Mouse (Mus musculus): Measurements from ENCODE around the gene Tk2. TPM values are rescaled to one million over a fixed set of nuclear protein-coding genes. Genes with fewer than 3 reads are reported as not detected.

The Tk2 gene
- total RNA-seq, 2 experiments from 2014 or later = 36.9 to 37.6 TPM

DNA sequence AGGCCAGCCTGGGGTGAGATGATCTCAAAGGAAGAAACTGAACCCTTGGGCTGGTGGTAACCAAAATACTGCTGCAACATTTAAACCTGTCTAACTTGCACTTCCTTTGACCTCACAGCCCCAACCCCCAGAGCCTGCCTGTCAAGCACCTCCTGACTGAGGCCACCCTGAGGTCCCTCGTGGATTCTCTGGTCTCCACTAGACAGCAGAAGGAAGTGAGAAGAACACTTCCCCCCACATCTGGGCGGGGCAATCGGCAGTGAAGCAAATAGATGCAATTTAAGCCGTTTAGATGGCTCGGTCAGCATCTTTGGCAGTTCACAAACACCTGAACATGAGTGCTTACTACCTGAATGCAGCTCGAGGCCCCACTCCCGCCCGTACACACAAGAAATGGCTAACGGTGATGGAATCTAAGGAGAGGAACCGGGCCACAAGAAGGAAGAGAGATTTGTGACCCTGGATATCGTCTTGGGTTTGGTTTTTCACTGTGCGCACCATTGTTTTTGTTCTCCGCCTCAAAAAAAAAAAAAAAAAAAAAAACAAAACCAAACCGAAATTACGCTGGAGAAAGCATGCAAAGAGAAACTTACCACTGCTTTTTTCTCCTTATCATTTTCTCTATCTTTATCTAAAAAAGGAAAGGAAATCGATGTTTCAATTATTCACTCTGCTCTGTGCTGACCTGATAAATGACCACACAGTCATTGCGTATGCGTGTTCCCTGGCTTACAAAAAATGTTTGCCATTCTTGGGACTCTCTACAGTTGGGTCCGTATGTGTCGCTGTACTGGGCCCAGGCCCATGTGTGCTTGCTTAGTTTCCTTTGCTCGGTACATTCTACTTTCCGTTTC, 1.1 kb downstream of the Tk2 start:
- Histone ChIP-seq H3K27ac (peak overlapping the region; percentile 90; the same call in 1 of the 2 replicates), H3K4me3 (peak overlapping the region; percentile 86)
- no peak for DNase-seq (ENCODE audit: low spot score in 2 of 2)
- no peak for TF ChIP-seq CTCF (conservative IDR thresholded peaks at IDR 0.05)

GRCm38 (mm10) chr8:104246621-104247020, 1.7 kb downstream of the Tk2 start:
- H3K4me3 ChIP-seq = no peak overlapping the region
- no peak overlapping the region for H3K27ac ChIP-seq
- TF ChIP-seq CTCF (conservative IDR thresholded peaks at IDR 0.05) = no peak
- DNase-seq (ENCODE audit: low spot score in 2 of 2) = no peak

DNA sequence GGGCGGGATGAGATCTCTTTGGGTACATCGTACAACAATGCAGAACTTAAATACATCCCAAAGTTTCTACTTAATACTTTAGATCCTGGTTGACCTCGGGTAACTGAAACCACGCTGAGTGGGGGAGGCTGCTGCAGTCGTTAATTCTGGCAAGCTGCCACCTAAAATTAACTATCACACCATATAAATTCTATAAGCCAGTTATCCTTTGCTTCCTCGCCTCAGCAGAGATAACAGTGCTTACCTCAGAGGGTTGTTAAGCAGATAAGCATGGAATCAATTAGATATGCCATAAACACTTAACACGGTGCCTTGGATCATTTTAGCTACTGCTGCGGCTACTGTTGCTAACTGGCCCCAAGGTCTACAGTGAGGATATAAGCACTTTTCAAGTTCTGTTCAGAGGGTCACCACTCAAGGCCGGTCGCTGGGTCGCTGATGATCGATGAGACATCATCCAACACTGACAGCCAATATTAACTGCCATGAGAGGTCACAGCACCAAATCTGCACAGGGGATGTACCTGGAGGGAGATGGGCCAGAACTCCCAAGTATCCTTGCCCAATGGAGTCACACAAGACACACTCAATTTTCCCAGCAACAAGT, 6.2 kb downstream of the Tk2 start:
- Histone ChIP-seq H3K4me3 (no peak overlapping the region), H3K27ac (no peak overlapping the region)
- DNase-seq (ENCODE audit: low spot score in 2 of 2) = no peak
- TF ChIP-seq CTCF (conservative IDR thresholded peaks at IDR 0.05) = no peak

DNA sequence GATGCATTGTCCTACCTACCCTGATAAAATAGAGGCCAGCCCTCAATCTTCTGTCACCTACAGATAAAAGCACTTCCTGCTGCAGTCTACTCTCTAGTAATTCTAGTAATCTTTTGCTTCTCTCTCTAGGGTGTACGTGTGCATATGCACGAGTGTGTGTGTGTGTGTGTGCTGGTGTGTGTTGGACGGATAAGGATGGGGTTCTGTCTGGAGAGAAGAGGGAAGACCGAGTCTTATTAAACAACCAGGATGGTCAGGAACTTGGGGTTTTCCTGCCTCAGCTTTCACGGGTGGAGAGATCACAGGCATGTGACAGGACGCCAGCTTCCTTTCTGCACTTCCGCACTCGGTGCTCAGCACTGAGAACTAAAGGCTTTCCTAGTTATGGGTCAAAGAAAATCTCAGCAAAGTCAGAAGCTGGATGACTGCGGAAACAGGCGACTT, 8.9 kb downstream of the Tk2 start:
- no peak overlapping the region for H3K27ac ChIP-seq
- no peak for DNase-seq (ENCODE audit: low spot score in 2 of 2)
- TF ChIP-seq CTCF (conservative IDR thresholded peaks at IDR 0.05) = no peak
- no peak overlapping the region for H3K4me3 ChIP-seq

GRCm38 (mm10) chr8:104234573-104234972, 13.8 kb downstream of the Tk2 start:
- H3K27ac ChIP-seq = no peak overlapping the region

GRCm38 (mm10) chr8:104232919-104233318, 15.4 kb downstream of the Tk2 start:
- H3K27ac ChIP-seq = no peak overlapping the region
- TF ChIP-seq CTCF (conservative IDR thresholded peaks at IDR 0.05) = no peak
- no peak for DNase-seq (ENCODE audit: low spot score in 2 of 2)
- H3K4me3 ChIP-seq = no peak overlapping the region

More at GRCm38 (mm10) chr8:104234573-104234972, 13.8 kb downstream of the Tk2 start:
- H3K4me3 ChIP-seq = no peak overlapping the region
- no peak for DNase-seq (ENCODE audit: low spot score in 2 of 2)
- TF ChIP-seq CTCF (conservative IDR thresholded peaks at IDR 0.05) = peak; percentile 55

GRCm38 (mm10) chr8:104232039-104232438, 16.3 kb downstream of the Tk2 start:
- no peak for TF ChIP-seq CTCF (conservative IDR thresholded peaks at IDR 0.05)
- Histone ChIP-seq H3K27ac (no peak overlapping the region), H3K4me3 (no peak overlapping the region)
- no peak for DNase-seq (ENCODE audit: low spot score in 2 of 2)

DNA sequence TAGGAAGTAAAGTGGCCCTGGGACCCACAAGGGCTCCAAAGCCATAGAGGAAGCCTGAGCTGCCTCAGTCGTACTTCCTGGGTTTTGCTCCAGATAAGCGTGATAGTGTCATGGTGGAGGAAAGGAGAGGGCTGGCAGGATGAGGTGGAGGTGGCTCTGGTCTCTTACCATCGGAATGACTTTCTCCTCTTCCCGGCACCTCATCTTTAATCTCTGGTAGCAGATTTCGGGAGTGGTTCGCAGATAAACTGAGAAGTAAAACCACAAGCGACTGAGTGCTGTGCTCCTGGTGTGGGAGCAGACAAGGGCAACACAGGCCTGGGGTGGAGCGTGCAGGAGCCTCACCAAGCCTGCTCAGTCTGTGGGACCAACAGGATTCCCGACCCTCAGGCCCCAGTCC, 18.0 kb downstream of the Tk2 start:
- TF ChIP-seq CTCF (conservative IDR thresholded peaks at IDR 0.05) = no peak
- DNase-seq (ENCODE audit: low spot score in 2 of 2) = no peak

DNA sequence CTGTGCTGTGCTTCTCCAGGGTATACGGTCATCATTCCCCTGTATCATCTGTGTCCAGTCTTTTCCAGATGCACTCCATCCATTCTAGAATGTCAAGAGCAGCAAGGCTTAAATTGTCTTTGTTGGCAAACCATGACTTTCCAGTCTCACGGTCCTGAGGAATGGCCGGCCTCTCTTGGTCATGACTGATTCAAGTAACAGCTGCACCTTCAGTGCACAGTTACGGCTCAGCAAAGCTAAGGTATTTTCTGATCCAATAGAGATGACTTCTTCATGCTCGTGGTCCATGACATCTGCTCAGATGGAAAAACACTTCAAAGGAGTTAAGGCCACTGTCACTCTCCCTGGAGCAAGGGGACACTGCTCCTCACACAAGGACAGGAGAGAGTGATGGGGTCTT, 21.3 kb downstream of the Tk2 start:
- no peak for TF ChIP-seq CTCF (conservative IDR thresholded peaks at IDR 0.05)
- no peak for DNase-seq (ENCODE audit: low spot score in 2 of 2)
- Histone ChIP-seq H3K27ac (no peak overlapping the region), H3K4me3 (no peak overlapping the region)

More for the DNA sequence above, 18.0 kb downstream of the Tk2 start:
- H3K4me3 ChIP-seq = no peak overlapping the region
- no peak overlapping the region for H3K27ac ChIP-seq

- Histone ChIP-seq H3K4me3 (no peak overlapping the region), H3K27ac (no peak overlapping the region)
- DNase-seq (ENCODE audit: low spot score in 2 of 2) = peak; percentile 68 to 85
- peak; percentile 92 for TF ChIP-seq CTCF (conservative IDR thresholded peaks at IDR 0.05)
These were observed 28.6 kb downstream of the Tk2 start for GRCm38 (mm10) chr8:104219806-104220205.

DNA sequence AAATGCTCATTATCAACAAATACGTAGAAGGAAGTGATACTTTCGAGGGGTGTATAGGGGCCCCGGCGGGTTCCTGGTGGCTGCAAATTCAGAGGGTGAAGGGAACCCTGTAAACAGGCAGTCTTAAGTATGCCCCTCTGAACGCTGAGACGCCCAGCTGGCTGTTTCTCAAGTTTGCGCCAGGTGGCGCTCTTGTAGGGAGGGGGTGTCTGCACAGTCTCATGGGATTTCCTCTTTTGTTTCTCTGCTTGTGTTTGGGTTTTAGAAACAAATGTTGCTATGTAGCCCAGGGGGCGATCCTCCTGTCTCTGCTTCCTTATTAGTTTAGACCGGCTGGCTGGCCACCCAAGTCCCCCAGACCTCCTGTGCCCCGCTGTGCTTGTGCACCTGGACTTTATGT, 29.3 kb downstream of the Tk2 start:
- Histone ChIP-seq H3K27ac (no peak overlapping the region), H3K4me3 (no peak overlapping the region)
- peak; percentile 84 for TF ChIP-seq CTCF (conservative IDR thresholded peaks at IDR 0.05)
- DNase-seq (ENCODE audit: low spot score in 2 of 2) = peak; percentile 34 to 68

GRCm38 (mm10) chr8:104217601-104218000, 30.8 kb downstream of the Tk2 start:
- no peak overlapping the region for H3K4me3 ChIP-seq
- no peak overlapping the region for H3K27ac ChIP-seq
- no peak for TF ChIP-seq CTCF (conservative IDR thresholded peaks at IDR 0.05)
- DNase-seq (ENCODE audit: low spot score in 2 of 2) = no peak

DNA sequence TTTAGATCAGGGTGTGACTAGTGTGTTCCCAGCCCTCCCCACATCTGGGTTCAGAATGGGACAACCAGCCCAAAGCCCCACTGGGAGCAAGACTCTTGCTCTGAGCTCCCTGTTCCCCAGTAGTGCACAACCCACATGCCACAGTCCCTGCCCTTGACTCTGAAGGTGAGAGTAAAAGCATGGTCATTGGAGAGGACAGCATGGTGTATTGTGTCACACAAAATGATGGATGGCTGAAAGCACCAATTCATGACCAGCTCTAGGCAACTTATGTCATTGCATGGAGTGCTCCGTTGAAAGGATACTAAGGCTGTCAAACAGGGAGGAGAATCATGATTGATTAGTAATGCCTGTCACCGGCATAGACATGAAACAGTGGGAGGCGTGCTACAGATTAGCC, 43.1 kb downstream of the Tk2 start:
- no peak for DNase-seq (ENCODE audit: low spot score in 2 of 2)
- no peak for TF ChIP-seq CTCF (conservative IDR thresholded peaks at IDR 0.05)

DNA sequence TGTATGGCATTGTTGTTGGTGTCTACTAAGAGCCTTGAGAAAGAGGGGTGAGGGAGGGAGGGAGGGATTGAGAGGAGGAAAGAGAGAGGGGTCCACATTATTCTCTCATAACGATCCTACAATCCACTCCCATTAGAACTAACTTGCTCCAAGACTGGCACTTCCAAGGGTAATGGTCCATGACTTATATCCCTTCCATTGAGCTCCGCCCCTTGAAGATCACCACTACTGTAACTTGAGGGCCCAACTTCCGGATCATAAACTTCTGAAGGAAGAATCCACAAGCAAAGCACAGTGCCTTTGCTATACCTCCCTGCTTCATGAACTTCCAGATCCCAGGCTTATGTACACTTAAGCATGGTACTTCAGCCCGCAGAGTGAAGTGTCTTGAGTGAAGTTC, 46.0 kb downstream of the Tk2 start:
- Histone ChIP-seq H3K27ac (no peak overlapping the region), H3K4me3 (no peak overlapping the region)
- DNase-seq (ENCODE audit: low spot score in 2 of 2) = no peak
- TF ChIP-seq CTCF (conservative IDR thresholded peaks at IDR 0.05) = no peak

More for the DNA sequence above, 43.1 kb downstream of the Tk2 start:
- Histone ChIP-seq H3K4me3 (no peak overlapping the region), H3K27ac (no peak overlapping the region)
